Mouse (Mus musculus) megakaryocyte, adult 5-6 weeks (primary cell): ENCODE results near the gene Tfam. TPM values are rescaled to one million over a fixed set of nuclear protein-coding genes. Genes with fewer than 3 reads are reported as not detected.

Experiments
- ATAC-seq: 2 replicates; pipeline ENCODE4 v1.8.0; 2016; ENCODE audit warnings: mild to moderate bottlenecking, inconsistent platforms; ENCODE audit not compliant: poor library complexity, severe bottlenecking
- total RNA-seq, 2 experiments: library from RNA; stranded (forward) in 1 of 2; stranded (reverse) in 1 of 2; fragments of 153-499, 151-499 nt in 1 of 2; fragments of 221-1000, 200-1000 nt in 1 of 2; gene quantifications; 2 replicates each; pipeline versions ENCODE4 v1.2.3 to v1.2.4; 2015 to 2017

Gene Tfam
- total RNA-seq, 2 experiments from 2014 or later, result 42.3 to 43.4 TPM

DNA sequence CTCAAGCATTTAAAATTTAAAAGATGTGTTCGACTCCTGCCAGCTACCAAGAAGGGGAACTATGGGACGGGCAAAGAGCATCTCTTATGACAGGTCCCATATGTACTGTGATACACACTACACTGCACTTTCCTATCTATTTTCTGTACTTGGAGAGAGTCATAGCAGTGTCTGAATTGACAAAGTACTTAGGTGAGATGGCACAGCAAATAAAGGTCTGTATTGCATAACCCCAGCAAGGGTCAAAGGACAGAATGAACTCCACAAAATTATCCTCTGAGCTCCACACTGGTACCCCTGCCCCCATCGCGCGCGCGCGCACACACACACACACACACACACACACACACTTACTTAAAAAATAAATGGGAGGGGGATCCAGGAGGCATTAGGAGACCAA lies 4.0 kb downstream of the Tfam start:
- no peak for ATAC-seq

DNA sequence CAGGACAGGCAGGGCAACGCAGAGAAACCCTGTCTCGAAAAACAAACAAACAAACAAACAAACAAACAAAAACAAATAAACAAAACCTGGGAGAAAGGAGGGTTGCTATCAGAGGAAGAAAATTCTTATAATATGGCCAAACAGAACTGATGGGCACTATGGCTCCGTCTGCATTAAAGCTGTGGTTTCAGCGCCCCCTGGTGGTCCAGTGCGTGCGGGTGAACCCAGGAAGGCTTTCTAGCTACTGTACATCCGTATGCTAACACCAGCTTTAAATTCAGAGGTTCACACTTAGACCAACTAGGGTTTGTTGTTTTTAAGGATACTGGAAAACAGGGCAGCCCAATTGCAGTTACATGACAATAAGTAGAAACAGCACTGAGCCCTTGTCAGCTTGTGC lies 12.2 kb downstream of the Tfam start:
- peak; percentile 80 for ATAC-seq

DNA sequence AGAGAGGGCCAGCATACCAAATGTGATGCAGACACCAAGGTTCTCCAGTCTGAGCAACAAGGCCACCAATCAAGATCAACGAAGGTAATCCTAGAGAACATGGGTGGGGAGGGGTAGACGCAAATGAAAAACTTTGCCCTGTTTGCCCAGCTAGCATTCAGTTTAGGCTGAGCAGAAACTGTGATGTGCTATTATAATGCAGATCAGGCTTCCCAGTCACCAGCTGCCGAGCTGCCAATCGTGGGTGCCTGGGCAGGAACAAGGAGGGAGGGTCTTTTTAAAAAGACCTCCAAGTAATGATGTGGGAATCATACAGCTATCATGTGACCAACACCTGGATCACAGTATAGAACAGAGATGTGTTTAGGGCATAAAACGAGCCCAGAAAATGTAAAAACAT lies 15.0 kb downstream of the Tfam start:
- no peak for ATAC-seq

DNA sequence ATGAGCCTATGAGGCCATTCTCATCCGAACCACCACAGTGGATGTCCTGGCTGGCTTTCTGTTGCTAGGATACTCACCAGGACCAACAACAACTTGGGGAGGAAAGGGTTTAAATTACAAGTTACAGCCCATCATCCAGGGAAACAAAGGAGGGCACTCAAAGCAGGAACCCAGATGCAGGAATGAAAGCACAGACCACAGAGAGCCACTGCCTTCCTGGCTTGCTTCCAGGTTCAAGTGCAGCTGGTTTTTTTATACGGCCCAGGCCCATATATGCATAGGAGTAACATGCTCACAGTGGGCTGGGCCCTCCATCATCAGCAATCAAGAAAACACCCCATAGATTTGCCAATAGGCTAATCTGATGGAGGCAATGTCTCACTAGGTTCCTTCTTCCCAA lies 15.4 kb downstream of the Tfam start:
- ATAC-seq, result no peak

DNA sequence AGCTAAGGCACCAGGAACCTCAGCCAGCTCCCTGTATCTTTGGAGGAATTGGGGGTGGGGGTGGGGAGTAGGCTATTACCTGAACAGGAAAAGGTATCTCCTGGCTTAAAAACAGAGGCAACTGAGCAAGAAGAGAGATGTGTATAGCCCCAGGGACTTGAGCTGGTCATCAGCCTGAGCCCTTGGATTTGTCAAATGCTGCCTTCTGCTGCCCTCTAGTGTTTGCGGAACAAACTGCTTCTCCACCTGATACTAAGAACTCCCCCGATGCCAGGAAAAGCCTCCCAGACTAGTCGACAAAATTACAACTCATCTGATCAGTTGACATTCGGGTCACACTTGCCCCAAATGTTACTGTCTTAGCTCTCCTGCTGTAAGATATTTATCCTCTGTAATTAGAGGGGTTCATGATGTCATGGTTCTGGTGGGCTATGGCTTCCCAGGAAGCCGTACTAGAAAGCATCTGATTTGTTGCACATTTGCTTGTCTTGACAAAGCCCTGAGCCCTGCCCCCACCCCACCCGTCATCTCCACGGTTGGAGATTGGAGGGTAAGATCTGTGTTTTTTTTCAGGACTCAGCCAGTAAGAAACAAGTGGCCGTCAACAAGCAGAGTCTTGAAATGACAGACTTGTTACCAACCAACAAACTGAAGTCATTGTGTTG lies 19.7 kb downstream of the Tfam start:
- peak; percentile 77 for ATAC-seq

DNA sequence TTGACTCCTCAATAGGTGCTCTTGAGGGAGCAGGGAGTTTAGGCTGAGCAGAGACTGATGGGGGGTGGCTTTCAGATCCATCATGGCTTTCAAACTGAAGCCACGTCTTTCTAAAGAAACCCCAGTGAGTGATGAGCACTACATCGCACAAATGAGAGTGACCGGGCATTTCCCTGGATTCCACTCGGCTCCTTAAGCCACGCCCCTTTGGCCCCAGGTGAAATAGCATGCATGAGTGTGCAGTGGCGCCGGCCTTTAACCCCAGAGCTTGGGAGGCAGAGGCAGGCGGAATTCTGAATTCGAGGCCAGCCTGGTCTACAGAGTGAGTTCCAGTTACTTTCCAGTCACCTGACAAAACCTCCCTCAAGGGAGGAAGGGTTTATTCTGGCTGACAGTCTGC lies 22.1 kb downstream of the Tfam start:
- no peak for ATAC-seq

DNA sequence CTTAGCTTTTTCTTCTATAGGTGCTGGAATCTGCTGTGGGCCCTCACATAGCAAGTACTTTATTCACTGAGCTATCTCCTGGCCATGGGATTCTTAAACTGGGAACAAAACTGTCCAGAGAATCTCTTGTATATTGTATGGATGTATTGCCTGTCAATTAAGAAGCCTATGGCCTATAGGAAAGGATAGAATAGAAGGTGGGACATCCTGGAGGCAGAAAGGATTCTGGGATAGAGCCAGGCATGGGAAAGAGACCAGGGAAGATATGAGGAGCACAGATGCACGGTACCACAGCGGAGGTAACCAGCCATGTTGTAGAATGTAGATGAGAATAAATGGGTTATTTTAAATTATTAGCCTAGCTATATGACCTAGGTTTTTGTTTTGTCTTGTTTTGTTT lies 36.6 kb downstream of the Tfam start:
- ATAC-seq, result no peak

DNA sequence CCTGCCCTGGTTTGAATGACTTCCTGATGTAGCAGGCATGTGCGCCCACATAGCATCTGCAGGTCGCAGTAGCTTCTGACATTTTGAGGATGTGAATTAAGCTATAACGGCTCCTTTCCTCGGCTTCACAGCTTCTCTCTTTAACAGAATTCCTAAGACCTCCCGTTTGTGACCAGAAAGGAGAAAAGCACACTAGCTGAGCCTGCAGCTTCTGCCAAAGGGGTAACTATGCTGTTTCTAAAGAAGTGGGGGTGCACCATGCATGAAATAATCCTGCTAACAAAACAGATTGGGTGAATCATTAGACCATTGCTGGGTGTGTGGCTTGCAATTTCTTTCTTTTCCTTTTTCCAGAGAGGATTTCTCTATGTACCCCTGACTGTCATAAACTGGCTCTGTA lies 37.1 kb downstream of the Tfam start:
- ATAC-seq, result no peak

DNA sequence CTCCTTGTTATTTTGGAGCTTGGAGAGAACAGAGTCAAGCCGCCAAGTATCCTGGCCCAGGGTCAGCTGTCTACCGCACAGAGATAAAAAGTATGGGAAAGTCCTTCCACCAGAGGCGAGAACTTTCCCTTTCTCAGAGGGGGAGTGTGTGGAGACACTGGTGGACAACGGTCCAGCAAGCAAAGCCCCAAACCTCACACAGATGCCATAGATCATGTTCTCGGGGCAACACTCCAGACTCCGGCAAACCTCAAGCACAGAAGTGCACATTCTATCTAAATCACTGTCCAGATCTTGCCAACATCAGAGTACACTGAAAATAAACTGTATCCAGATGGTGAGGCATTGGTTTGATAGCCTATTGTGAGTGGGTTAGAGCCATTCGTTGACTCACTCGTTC lies 39.4 kb downstream of the Tfam start:
- ATAC-seq, result no peak

DNA sequence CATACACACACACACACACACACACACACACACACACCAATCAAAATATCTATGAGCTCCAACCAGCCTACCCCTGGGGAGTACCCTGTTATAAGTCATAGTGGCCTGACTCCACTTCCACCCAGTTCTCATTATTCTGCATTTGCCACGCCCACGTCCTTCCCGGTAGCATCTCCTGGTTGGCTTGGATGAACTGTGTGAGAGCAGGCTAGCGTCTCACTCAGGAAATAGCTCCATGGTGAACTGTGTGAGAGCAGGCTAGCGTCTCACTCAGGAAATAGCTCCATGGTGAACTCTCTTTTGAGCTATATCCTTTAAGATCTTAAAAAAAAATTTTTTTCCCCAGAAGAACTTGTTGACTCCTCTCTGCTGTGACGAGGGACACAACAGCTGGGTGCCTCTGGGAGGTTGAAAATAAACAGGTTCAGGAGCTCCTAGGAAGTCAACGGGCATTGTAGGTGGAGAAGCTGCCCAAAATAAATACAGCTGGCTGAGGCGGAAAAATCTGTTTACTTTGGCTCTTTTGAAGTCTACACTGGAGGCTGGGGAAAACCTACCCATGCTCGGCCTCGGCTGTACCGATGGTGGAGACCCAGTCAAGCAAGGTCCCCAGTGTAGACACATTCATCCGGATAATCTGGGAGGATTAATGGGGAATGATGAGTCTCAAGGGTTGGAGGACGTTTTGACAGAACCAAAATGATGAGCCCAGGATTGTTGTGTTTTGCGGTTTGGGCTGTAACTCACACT lies 40.9 kb downstream of the Tfam start:
- no peak for ATAC-seq

DNA sequence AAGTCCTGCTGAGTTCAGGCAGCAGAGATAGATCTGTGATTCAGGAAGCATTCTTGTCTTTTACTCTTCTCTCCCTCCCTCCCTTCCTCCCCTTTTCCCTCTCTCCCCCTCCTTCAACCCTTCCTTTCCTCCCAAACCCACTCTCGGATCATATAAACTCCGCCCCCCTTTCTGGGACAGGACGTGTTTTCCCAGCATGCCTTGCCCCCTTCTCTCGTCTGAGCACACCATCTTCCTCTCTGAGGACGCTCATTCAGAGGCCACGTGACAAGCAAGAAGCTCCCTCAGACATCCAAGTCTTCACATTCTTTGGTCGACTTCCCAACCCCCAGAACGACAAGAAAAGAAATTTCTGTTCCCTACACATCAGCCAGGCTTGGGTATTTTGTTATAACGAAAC lies 42.6 kb downstream of the Tfam start:
- ATAC-seq, result no peak

DNA sequence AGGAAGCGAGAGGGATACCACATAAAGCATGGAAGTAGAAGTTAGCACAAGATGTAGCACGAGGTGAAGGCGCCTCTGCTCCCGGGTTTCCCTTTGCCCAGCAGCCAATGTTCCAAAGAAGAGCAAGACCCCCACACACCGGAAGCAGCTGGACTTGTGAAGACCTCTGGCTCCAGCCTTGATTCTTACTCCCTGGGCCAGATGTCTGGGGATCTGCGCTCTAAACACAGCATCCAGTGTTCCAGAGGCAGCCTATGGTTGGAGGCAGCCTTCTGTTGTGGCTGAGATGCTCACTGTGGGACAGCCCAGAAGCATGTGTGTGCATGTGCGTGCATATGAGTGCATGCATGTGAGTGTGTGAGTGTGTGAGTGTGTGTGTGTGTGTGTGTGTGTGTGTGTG lies 43.4 kb downstream of the Tfam start:
- no peak for ATAC-seq

DNA sequence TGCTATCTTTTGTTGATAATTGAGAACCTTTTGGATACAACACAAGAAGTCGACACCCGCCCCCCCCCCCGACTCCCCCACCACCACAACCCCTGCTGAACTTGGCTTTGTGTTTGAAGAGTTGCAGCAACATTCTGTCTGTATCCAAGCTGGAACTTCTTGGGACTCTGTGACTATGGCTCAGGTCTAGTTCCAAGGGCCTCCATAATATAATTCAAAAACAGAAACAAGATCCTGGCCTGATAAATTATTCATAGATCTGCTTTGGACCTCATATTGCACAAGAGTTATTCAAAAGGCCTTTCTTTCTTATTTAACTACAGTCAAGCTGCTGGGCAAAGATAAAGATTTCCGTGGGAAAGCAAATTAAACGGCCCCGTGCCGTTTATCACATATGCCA lies 44.8 kb downstream of the Tfam start:
- ATAC-seq, result no peak

DNA sequence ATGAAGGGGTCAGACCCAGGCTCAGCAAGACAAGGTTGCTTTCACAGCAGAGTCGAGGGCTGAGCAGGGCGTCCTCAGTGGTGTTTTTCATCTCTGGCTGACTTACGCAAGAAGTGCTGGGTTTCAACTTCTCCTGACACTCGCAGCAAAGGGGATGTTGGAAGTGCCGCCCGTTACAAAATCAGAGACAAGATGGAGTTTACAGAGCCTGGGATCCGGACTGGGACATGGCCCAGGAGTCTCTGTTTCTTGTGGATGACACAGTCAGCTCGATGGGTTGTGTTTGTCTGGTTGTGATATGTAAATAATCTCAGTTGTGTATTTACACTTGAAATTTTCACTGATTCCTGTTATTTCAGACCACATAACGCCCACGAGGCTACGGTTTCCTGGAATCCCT lies 45.2 kb downstream of the Tfam start:
- ATAC-seq, result no peak

DNA sequence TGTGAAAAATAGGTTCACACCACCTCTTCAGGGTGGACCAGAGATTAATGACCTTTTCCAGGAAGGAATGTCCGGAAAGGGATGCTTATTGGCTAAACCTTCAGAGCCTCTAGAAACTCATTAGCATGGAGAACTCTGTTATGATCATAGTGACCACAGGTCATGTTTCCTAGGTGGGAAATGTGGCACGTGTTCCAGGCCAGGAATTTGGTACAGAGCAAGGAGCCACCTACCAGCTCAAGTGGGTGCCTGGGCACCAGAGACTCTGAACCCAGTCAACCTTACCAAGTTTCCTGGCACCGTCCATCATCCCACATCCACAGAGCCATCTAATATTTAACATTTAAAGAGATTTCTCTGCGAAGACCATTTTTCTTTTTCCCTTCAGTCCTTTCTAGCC lies 49.4 kb downstream of the Tfam start:
- ATAC-seq, result no peak

DNA sequence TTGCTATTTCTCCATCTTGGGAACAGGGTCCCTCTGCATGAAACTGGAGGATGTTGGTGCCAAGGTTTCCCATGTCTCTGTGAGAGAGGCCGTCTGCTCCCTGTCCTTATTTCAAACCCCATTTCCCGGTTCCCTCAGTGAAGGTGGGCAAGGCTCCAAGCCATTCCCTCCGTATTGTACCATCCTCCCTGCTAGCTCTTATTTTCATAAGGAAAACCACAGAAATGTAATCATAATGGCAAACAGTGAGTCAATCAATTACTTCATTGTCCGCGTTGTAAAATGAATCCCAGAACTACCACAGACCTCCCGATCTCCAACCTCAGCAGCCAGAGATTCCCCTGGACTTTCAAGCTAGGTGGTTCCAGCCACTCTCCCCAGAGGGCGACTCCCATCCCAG lies 53.0 kb downstream of the Tfam start:
- no peak for ATAC-seq

DNA sequence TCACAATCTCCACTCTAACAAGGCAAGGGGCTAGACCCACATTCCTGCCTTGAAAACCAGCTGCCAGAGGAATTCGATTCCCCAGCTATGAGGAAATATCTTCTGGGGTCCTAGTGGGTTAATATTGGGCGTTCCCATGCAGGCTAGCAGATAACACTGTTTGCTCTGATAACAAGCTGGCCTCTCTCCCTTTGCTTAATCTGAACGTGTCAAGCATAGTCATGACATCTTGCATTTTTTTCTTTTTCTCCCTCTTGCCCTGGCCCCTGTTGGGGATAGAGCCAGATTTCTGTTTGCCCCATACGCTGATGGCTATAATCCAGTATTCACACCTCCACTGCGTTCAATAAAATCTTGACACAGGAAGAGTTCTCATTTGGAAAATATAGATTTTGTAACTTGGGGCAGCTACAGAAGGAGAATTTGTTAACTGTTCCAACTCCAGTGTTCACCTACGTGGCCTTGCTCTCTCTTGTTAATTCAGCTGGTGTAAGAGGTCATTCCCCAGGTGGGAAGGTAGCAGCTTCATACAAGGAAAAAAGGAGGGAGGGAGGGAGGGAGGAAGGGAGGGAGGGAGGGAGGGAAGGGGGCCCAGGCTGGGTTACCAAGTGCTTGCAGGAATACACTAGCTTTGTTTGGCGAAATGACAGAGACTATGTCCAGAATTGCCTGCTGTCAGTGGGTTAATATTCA lies 54.6 kb downstream of the Tfam start:
- ATAC-seq, result no peak

DNA sequence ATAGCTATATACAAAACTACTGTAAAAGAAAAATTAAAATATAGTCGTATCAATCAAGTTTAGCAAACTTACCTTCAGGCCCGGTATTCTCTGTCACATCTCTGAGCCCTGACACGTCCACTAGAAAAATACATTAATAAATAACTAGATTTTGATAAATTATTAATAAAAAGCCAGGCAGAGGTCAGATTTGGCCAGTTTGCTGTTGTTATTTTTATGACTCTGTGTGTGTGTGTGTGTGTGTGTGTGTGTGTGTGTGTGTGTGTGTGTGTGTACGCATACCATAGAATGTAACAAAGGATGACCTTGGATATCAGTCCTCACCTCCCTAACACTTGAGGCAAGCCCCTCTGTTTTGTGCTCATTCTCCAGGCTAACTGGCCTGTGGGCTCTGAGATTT lies 56.1 kb downstream of the Tfam start:
- no peak for ATAC-seq

DNA sequence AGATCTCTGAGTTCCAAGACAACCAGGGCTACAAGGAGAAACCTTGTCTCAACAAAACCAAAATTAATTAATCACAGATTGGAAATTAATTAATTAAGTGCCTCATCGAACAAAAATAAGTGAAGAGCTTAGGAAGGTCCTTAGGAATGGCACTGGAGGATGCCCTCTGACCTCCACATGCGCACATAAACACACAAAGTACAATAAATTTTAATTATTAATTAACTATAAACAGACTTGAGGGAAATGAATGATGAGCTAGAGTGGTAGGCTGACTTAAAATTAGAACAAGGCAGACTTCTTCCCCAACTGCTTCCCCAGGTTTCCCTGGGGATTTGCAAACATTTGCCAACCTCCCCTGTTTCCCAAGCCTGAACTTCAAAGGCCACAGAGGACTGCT lies 57.0 kb downstream of the Tfam start:
- ATAC-seq, result no peak

DNA sequence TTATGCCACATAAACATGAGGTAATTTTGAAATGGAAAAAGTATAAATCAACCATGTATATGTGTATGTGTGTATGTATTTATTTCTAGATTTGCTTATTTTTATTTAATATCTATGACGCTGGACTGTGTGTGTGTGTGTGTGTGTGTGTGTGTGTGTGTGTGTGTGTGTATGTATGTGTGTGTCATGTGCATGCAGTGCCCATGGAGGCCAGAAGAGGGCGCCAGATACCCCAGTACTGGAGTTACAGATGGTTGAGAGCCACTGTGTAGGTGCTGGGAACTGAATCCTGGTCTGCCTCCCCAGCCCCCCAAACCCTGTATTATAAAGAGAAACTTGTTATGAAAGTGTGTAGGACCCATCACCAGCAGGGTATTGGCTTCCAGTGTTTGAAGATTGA lies 58.0 kb downstream of the Tfam start:
- ATAC-seq, result no peak

DNA sequence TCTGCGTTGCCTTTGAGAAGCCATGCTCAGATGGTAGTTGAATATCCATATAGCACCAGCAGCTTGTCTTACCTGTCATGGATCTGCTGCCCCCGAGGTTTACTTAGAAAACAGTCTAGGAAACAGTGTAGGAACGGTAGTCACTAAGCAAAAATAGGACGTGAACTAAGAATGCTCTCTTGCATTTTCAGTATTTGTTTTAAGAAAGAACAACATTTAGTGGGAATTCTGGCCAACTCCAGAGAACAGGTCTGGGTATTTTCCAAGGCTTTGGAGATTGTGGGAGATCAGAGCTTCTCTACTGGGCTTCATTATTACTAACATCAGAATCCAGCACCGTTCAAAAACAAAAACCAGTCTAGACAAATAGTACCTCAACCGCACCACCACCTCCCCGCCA lies 60.9 kb downstream of the Tfam start:
- ATAC-seq, result no peak

DNA sequence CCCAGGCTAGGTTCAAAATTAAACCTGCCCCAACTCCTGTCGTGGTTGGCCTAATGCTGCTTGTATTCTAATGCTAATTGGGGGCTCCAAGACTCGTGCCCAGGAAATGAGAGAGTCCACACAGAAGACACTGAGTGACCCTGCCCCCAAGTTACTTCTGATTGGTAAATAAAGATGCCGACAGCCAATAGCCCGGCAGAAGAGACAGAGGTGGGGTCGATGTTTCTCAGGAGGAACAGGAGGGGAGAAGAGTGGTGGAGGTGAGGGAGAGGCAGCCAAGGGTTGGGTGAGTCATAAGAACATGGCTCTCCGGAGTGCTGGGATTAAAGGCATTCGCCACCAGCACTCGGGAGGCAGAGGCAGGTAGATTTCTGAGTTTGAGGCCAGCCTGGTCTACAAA lies 61.7 kb downstream of the Tfam start:
- no peak for ATAC-seq
